Mouse (Mus musculus) layer of hippocampus, adult 9-10 months (tissue): ENCODE data around the gene Agrn.
"Not testable (repeated sequence)": the region's sequence is repeated elsewhere in the genome, so short reads cannot be mapped to it uniquely, and the experiment has no call there.

Source experiments
- DNase-seq: peaks from one replicate; pipeline ENCODE4 v3.0.0; 2022; ENCODE audit warnings: low spot score

The Agrn gene

GRCm38 (mm10) chr4:156150887-156151286, 46.4 kb downstream of the Agrn start:
- DNase-seq, result not testable (repeated sequence)

- no peak for DNase-seq
These were observed 60.8 kb downstream of the Agrn start for GRCm38 (mm10) chr4:156136285-156137100.

- no peak for DNase-seq
These were observed 61.5 kb downstream of the Agrn start for GRCm38 (mm10) chr4:156135801-156136200.

GRCm38 (mm10) chr4:156135112-156135511, 62.2 kb downstream of the Agrn start:
- DNase-seq, result no peak

- DNase-seq, result no peak
These were observed 63.2 kb downstream of the Agrn start for GRCm38 (mm10) chr4:156133943-156134605.

- no peak for DNase-seq
These were observed 64.0 kb downstream of the Agrn start for GRCm38 (mm10) chr4:156133334-156133733.

GRCm38 (mm10) chr4:156130940-156131339, 66.3 kb downstream of the Agrn start:
- no peak for DNase-seq

GRCm38 (mm10) chr4:156130436-156130835, 66.9 kb downstream of the Agrn start, which contains the start of gene Rnf223:
Gene Rnf223, plus strand, starts transcription at chr4:156130513.
- DNase-seq, result no peak

- no peak for DNase-seq
These were observed 68.5 kb downstream of the Agrn start for GRCm38 (mm10) chr4:156128746-156129145.

GRCm38 (mm10) chr4:156126841-156127240, 70.4 kb downstream of the Agrn start:
- no peak for DNase-seq

- no peak for DNase-seq
These were observed 71.9 kb downstream of the Agrn start for GRCm38 (mm10) chr4:156125393-156125792.

- DNase-seq, result no peak
These were observed 73.2 kb downstream of the Agrn start for GRCm38 (mm10) chr4:156124077-156124476.
